Mouse (Mus musculus) embryonic fibroblast, embryonic 13.5 days (primary cell): ENCODE measurements at regions not wholly inside any gene's neighbourhood (a gene's known extent, or its start where the extent isn't known, plus 50 kb on each side); places are given as distances from the start of the nearest gene placed in this dataset.

Experiments
- CTCF ChIP-seq: IDR thresholded peaks from 2 replicates; pipeline ENCODE4 v1.5.1; 2011; ENCODE audit warnings: mild to moderate bottlenecking, control low read depth, low read length, moderate library complexity, borderline replicate concordance; ENCODE audit not compliant: insufficient read depth
- POLR2A ChIP-seq: IDR thresholded peaks from 2 replicates; pipeline ENCODE4 v1.6.1; 2011; ENCODE audit warnings: low read depth, mild to moderate bottlenecking, control low read depth, low read length, moderate library complexity

GRCm38 (mm10) chr11:44146419-44146818 is 245.4 kb upstream of the Adra1b start:
- no peak for TF ChIP-seq CTCF
- TF ChIP-seq POLR2A: no peak
